Mouse (Mus musculus): Measurements from ENCODE around the gene Chka. TPM values are rescaled to one million over a fixed set of nuclear protein-coding genes. Genes with fewer than 3 reads are reported as not detected.
A peak's percentile ranks its signal among the peaks of the same experiment; 100 is the strongest.

Chka gene
- polyA plus RNA-seq, 1 experiment from 2014 or later = 71.1 TPM

- Histone ChIP-seq H3K27ac (ENCODE audit: low read depth, low read length) (no peak overlapping the region), H3K9me3 (ENCODE audit: control insufficient read depth, low read length) (no peaks in the 10 kb centered on the region), H3K36me3 (ENCODE audit: control insufficient read depth, insufficient read depth, low read length) (no peaks in the 10 kb centered on the region), H3K4me2 (ENCODE audit: low read depth, low read length) (no peak overlapping the region), H3K4me1 (ENCODE audit: control insufficient read depth, insufficient read depth, low read length) (no peaks in the 10 kb centered on the region), H3K9ac (replicated peaks; ENCODE audit: low read depth, low read length) (no peak overlapping the region), H3K4me3 (ENCODE audit: low read depth, low read length) (no peak overlapping the region), H3K27me3 (ENCODE audit: control insufficient read depth, insufficient read depth, low read length) (no peaks in the 10 kb centered on the region)
- no peak for ATAC-seq (ENCODE audit: low read depth)
- 79% methylated on average over 3 of the region's 3 CpGs for WGBS
Observed at GRCm38 (mm10) chr19:3926279-3926678, 74.7 kb downstream of the Chka start.

- H3K27me3 ChIP-seq (ENCODE audit: control insufficient read depth, insufficient read depth, low read length) = no peaks in the 10 kb centered on the region
- ATAC-seq (ENCODE audit: low read depth) = no peak
- H3K9ac ChIP-seq (replicated peaks; ENCODE audit: low read depth, low read length) = no peak overlapping the region
- H3K4me1 ChIP-seq (ENCODE audit: control insufficient read depth, insufficient read depth, low read length) = no peaks in the 10 kb centered on the region
- no peak overlapping the region for H3K4me3 ChIP-seq (ENCODE audit: low read depth, low read length)
- no peak overlapping the region for H3K27ac ChIP-seq (ENCODE audit: low read depth, low read length)
- no peaks in the 10 kb centered on the region for H3K36me3 ChIP-seq (ENCODE audit: control insufficient read depth, insufficient read depth, low read length)
- H3K9me3 ChIP-seq (ENCODE audit: control insufficient read depth, low read length) = no peaks in the 10 kb centered on the region
- no peak overlapping the region for H3K4me2 ChIP-seq (ENCODE audit: low read depth, low read length)
- WGBS = 73% methylated on average over 6 of the region's 6 CpGs
Observed at GRCm38 (mm10) chr19:3926685-3927084, 75.1 kb downstream of the Chka start.

- Histone ChIP-seq H3K4me2 (ENCODE audit: low read depth, low read length) (no peak overlapping the region), H3K9ac (replicated peaks; ENCODE audit: low read depth, low read length) (no peak overlapping the region), H3K36me3 (ENCODE audit: control insufficient read depth, insufficient read depth, low read length) (no peaks in the 10 kb centered on the region), H3K27ac (ENCODE audit: low read depth, low read length) (no peak overlapping the region), H3K4me3 (ENCODE audit: low read depth, low read length) (no peak overlapping the region), H3K27me3 (ENCODE audit: control insufficient read depth, insufficient read depth, low read length) (no peaks in the 10 kb centered on the region), H3K9me3 (ENCODE audit: control insufficient read depth, low read length) (no peaks in the 10 kb centered on the region), H3K4me1 (ENCODE audit: control insufficient read depth, insufficient read depth, low read length) (no peaks in the 10 kb centered on the region)
- ATAC-seq (ENCODE audit: low read depth) = no peak
- 86% methylated on average over 4 of the region's 4 CpGs for WGBS
Observed at GRCm38 (mm10) chr19:3927989-3928388, 76.4 kb downstream of the Chka start.

- no peak overlapping the region for H3K9ac ChIP-seq (replicated peaks; ENCODE audit: low read depth, low read length)
- peak; percentile 7; the same call in 1 of the 2 replicates for ATAC-seq (ENCODE audit: low read depth)
- no peak overlapping the region for H3K4me2 ChIP-seq (ENCODE audit: low read depth, low read length)
- no peaks in the 10 kb centered on the region for H3K4me1 ChIP-seq (ENCODE audit: control insufficient read depth, insufficient read depth, low read length)
- no peak overlapping the region for H3K4me3 ChIP-seq (ENCODE audit: low read depth, low read length)
- no peaks in the 10 kb centered on the region for H3K9me3 ChIP-seq (ENCODE audit: control insufficient read depth, low read length)
- H3K27ac ChIP-seq (ENCODE audit: low read depth, low read length) = peak overlapping the region; percentile 29; the same call in 1 of the 2 replicates
- H3K36me3 ChIP-seq (ENCODE audit: control insufficient read depth, insufficient read depth, low read length) = no peaks in the 10 kb centered on the region
- no peaks in the 10 kb centered on the region for H3K27me3 ChIP-seq (ENCODE audit: control insufficient read depth, insufficient read depth, low read length)
- 76% methylated on average over 4 of the region's 4 CpGs for WGBS
Observed at GRCm38 (mm10) chr19:3928779-3929178, 77.2 kb downstream of the Chka start.

- no peak within 1 kb of the TSS for H3K4me2 ChIP-seq (ENCODE audit: low read depth, low read length)
Observed at GRCm38 (mm10) chr19:3929211-3929941, 77.8 kb downstream of the Chka start, which contains the start of gene Aldh3b1. TSS of gene Aldh3b1 (minus strand) at chr19:3929808.

GRCm38 (mm10) chr19:3930262-3931057 lies 78.9 kb downstream of the Chka start:
- Histone ChIP-seq H3K4me1 (ENCODE audit: control insufficient read depth, insufficient read depth, low read length) (no peaks in the 10 kb centered on the region), H3K27ac (ENCODE audit: low read depth, low read length) (peak overlapping the region; percentile 12; the same call in 1 of the 2 replicates), H3K4me2 (ENCODE audit: low read depth, low read length) (no peak overlapping the region), H3K9ac (replicated peaks; ENCODE audit: low read depth, low read length) (0 out of 2 replicates have a peak overlapping the region, but pooled peaks have one; percentile 16), H3K9me3 (ENCODE audit: control insufficient read depth, low read length) (no peaks in the 10 kb centered on the region), H3K27me3 (ENCODE audit: control insufficient read depth, insufficient read depth, low read length) (0 out of 2 replicates have a peak, but pooled peaks cover 1% of the 10 kb centered on the region), H3K36me3 (ENCODE audit: control insufficient read depth, insufficient read depth, low read length) (no peaks in the 10 kb centered on the region), H3K4me3 (ENCODE audit: low read depth, low read length) (no peak overlapping the region)
- ATAC-seq (ENCODE audit: low read depth) = no peak
- 64% methylated on average over 21 of the region's 21 CpGs for WGBS

More at GRCm38 (mm10) chr19:3929211-3929941, 77.8 kb downstream of the Chka start, which contains the start of gene Aldh3b1:
- Histone ChIP-seq H3K27me3 (ENCODE audit: control insufficient read depth, insufficient read depth, low read length) (no peaks in the 10 kb centered on the region), H3K4me3 (ENCODE audit: low read depth, low read length) (no peak within 1 kb of the TSS), H3K27ac (ENCODE audit: low read depth, low read length) (peak within 1 kb of the TSS; percentile 35; the same call in 1 of the 2 replicates), H3K9me3 (ENCODE audit: control insufficient read depth, low read length) (no peaks in the 10 kb centered on the region), H3K36me3 (ENCODE audit: control insufficient read depth, insufficient read depth, low read length) (no peaks in the 10 kb centered on the region), H3K4me1 (ENCODE audit: control insufficient read depth, insufficient read depth, low read length) (no peaks in the 10 kb centered on the region), H3K9ac (replicated peaks; ENCODE audit: low read depth, low read length) (0 out of 2 replicates have a peak within 1 kb of the TSS, but pooled peaks have one; percentile 16)
- WGBS = 55% methylated on average over 12 of the region's 12 CpGs
- ATAC-seq (ENCODE audit: low read depth) = peak; percentile 67; the same call in 1 of the 2 replicates

- H3K9me3 ChIP-seq (ENCODE audit: control insufficient read depth, low read length) = no peaks in the 10 kb centered on the region
- H3K4me3 ChIP-seq (ENCODE audit: low read depth, low read length) = no peak overlapping the region
- no peak overlapping the region for H3K4me2 ChIP-seq (ENCODE audit: low read depth, low read length)
- no peaks in the 10 kb centered on the region for H3K4me1 ChIP-seq (ENCODE audit: control insufficient read depth, insufficient read depth, low read length)
- H3K27ac ChIP-seq (ENCODE audit: low read depth, low read length) = no peak overlapping the region
- H3K9ac ChIP-seq (replicated peaks; ENCODE audit: low read depth, low read length) = no peak overlapping the region
- 0 out of 2 replicates have a peak, but pooled peaks cover 2% of the 10 kb centered on the region for H3K27me3 ChIP-seq (ENCODE audit: control insufficient read depth, insufficient read depth, low read length)
- H3K36me3 ChIP-seq (ENCODE audit: control insufficient read depth, insufficient read depth, low read length) = no peaks in the 10 kb centered on the region
- ATAC-seq (ENCODE audit: low read depth) = no peak
- WGBS = 87% methylated on average over 9 of the region's 9 CpGs
Observed at GRCm38 (mm10) chr19:3931716-3932115, 80.1 kb downstream of the Chka start.

- H3K4me1 ChIP-seq (ENCODE audit: control insufficient read depth, insufficient read depth, low read length) = no peaks in the 10 kb centered on the region
- no peaks in the 10 kb centered on the region for H3K36me3 ChIP-seq (ENCODE audit: control insufficient read depth, insufficient read depth, low read length)
- 7% methylated on average over 42 of the region's 42 CpGs for WGBS
- peak within 1 kb of the TSS; percentile 26 for H3K4me3 ChIP-seq (ENCODE audit: low read depth, low read length)
- no peaks in the 10 kb centered on the region for H3K9me3 ChIP-seq (ENCODE audit: control insufficient read depth, low read length)
- no peak within 1 kb of the TSS for H3K27ac ChIP-seq (ENCODE audit: low read depth, low read length)
- peak within 1 kb of the TSS; percentile 43 for H3K9ac ChIP-seq (replicated peaks; ENCODE audit: low read depth, low read length)
- peak within 1 kb of the TSS; percentile 63 for H3K4me2 ChIP-seq (ENCODE audit: low read depth, low read length)
- 0 out of 2 replicates have a peak, but pooled peaks cover 2% of the 10 kb centered on the region for H3K27me3 ChIP-seq (ENCODE audit: control insufficient read depth, insufficient read depth, low read length)
- ATAC-seq (ENCODE audit: low read depth) = peak; percentile 66
Observed at GRCm38 (mm10) chr19:3935032-3935895, 83.7 kb downstream of the Chka start, which contains the start of gene Unc93b1. TSS of gene Unc93b1 (plus strand) at chr19:3935186.

Measured in neural tube, embryonic 14.5 days (tissue).